Mouse (Mus musculus) gastrocnemius, postnatal 36 days (tissue): ENCODE data around the gene C1ra. TPM values are rescaled to one million over a fixed set of nuclear protein-coding genes. Genes with fewer than 3 reads are reported as not detected.
"Not testable (repeated sequence)": the region's sequence is repeated elsewhere in the genome, so short reads cannot be mapped to it uniquely, and the experiment has no call there.

Experiments
- DNase-seq, 2 experiments: peaks; one replicate each; pipeline ENCODE4 v3.0.0; 2022
- intact Hi-C: fragments of 180-260 bp; cut with DNase I; formaldehyde crosslinking; loops from one replicate; pipeline ENCODE4 v1.15.1; 2025
- total RNA-seq, 2 experiments: library from RNA; stranded (reverse); gene quantifications; 2 replicates each; pipeline ENCODE4 v1.2.3; 2021

Gene C1ra
- total RNA-seq, 2 experiments from 2014 or later = 7.3 to 8.3 TPM

DNA sequence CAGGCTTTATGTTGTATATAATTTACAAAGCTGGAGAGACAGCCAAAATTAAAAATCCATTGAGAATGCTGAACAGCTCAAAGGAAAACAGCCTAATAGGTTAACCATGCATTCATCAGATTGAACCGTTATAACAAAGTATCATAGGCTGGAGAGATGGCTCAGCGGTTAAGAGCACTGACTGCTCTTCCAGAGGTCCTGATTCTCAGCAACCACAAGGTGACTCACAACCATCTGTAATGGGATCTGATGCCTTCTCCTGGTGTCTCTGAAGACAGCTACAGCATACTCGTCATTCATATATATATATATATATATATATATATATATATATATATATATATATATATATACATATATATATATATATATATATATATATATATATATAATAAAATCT, 28.4 kb upstream of the C1ra start:
- DNase-seq, intact Hi-C loops: not testable (repeated sequence)

DNA sequence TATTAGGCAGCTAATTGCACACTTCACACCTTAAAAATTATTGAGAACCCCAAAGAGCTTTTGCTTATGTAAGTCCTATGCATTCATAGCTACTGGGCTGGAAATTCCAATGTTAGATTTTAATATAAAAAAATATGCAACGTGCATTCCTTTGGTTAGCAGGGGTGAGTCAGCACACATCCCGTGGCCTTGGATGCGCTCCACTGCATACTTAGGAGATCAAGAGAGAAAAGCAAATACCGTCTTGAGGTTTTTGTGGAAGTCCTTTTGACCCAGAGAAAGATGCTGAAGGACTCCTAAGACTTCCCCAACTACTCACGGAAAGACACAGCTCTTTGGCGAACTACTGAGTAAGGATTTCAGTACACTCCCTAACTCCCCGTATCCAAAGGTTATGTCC, 27.4 kb upstream of the C1ra start:
- DNase-seq = no peak
- intact Hi-C loops = no loop called here

DNA sequence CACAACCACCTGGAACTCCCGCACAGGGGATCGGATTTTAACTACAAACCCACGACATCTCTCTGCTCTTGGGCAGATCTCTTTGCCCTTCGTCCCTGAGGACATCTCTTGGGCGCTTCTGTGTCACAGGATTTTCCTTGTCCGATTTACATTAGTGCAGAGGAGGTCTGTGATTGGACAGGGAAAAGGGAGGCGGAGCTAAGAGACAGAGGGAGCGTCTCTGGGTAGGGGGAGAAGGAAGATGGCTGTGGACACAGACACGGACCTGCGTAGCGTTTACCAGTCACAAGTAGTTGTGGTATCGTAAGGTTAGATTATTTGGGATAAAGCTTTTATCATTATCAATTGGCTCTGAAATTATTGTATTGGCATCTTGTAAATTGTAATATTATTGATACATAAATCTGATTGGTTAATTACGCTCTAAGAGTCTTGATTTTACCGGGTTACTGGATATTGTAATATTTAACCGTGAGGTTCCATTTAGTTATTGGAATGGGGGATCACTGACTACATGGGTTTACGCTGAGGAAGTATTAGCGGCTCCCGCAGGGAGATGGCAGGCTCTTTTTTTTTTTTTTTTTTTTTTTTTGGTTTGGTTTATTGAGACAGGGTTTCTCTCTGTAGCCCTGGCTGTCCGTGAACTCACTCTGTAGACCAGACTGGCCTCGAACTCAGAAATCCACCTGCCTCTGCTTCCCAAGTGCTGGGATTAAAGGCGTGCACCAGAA, 26.6 kb upstream of the C1ra start:
- no peak for DNase-seq
- intact Hi-C loops = no loop called here

DNA sequence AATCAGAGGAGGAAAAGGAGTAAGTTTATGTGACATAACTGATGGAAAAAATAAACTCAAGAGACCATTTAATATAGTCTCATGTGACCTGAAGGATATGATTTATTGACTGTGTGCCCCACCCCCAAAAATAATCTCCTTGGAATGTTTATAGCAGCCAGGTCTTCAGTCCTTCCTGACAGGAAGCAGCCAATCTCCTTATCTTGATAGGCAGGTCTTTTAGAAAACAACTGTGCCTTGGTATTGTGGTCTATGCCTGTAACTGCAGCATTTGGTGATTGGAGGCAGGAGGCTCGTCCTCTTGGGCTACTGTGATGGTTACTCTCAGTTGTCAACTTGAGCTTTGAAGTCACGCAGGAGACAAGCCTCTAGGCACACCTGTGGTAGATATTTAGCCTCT, 24.7 kb upstream of the C1ra start:
- DNase-seq = no peak
- intact Hi-C loops = no loop called here

DNA sequence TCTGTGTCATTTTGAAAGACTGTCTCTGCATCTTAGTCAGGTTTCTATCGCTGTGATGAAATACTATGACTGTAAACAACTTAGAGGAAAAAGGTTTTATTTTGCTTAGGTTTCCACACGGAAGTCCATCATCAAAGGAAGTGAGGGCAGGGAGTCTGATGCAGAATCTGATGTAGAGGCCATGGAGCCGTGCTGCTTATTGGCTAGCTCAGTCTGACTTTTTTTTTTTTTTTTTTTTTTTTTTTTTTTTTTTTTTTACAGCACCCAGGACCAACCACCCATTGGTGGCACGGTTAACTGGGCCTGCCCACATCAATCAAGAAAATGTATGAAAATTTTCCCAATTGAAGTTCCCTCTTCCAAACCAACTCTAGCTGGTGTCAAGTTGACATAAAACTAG, 23.3 kb upstream of the C1ra start:
- intact Hi-C loops = no loop called here
- no peak for DNase-seq

DNA sequence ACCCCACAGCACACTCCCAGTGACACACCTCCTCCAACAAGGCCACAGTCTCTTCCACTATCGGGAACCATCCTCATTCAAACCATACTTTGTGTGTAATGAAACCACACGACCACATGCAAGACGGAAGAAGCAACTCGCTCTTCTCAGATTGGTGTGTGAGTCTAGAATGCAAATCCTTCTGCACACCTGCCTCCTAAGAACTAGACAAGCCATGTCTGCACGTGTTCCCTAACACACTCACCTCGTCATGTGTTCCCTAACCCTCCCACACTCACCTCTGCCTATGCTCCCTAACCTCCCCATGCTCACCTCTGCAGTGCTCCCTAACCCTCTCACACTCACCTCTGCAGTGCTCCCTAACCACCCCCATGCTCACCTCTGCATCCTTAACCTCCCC, 20.8 kb upstream of the C1ra start:
- intact Hi-C loops = no loop called here
- no peak for DNase-seq

DNA sequence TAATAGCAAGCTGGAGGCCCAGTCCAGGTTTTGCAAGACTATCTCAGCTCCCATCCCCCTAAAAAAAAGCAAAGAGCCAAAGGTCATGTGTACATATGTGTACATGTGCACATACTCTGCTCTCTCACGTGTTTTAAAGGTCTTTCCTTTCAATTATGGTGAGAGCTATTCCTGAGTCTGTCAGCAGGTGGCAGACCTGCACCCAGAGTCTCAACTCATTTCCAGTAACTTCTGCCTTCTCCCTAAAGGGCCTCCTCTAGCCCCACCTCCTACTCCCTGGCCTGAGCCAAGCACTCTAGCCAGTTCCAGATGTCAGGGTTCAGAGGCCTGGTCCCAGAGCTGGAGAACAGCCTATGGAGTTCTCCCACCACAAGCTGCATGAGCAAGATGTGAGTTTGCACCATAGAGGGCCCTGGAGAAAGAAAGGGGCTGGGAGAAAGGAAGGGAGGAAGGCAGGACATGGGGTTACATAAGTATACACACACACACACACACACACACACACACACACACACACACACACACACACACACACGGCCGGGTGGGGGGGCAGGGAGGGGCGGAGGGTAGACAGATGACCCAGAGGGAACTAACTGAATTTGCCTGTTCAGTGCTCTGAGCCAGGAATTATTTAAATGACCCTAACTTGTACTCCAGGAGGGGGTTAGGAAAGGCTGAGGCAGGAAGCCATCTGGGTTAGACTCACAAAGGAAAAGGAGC, 19.2 kb upstream of the C1ra start, which contains the start of gene C1rl:
C1rl (plus strand) TSS at position 272 of the 720 bp plus-strand sequence.
- DNase-seq = peak; percentile 70 to 82
- intact Hi-C loops = no loop called here

DNA sequence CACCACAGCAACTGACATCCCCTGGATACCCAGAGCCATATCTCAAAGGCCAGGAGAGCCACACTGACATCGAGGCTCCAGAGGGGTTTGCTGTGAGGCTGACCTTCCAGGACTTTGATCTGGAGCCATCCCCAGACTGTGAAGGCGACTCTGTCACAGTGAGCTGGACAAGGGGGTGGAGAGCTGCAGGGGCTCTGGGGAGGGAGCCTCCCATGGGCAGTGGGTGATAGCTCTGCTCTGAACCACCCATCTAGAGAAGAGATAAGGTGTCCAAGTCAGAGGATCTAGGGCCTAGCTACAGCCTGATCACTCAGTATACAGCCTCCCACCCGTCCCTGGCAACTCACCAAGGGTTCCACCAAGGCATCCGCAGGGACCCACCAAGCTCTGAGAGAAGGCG, 18.3 kb upstream of the C1ra start:
- DNase-seq = no peak

DNA sequence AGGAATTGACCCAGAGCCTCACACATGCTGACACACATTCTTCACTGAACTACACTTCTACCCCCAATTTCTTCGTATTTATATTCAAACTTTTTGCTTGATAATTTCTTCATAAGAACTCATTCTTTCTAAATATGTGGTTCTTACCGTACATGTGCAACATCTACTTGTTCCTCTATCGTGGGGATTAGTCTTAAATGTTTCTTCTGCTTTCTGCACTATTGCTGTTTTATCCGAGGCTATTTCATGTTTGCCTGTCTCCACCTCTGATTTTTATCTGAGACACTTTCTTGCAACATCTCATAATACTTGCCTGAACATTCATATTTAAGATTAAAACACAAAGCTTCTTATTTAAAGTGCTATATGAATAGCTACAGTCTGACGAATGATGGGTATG, 16.2 kb upstream of the C1ra start:
- DNase-seq = no peak
- intact Hi-C loops = no loop called here

More for the DNA sequence above, 18.3 kb upstream of the C1ra start:
- intact Hi-C loops = no loop called here

DNA sequence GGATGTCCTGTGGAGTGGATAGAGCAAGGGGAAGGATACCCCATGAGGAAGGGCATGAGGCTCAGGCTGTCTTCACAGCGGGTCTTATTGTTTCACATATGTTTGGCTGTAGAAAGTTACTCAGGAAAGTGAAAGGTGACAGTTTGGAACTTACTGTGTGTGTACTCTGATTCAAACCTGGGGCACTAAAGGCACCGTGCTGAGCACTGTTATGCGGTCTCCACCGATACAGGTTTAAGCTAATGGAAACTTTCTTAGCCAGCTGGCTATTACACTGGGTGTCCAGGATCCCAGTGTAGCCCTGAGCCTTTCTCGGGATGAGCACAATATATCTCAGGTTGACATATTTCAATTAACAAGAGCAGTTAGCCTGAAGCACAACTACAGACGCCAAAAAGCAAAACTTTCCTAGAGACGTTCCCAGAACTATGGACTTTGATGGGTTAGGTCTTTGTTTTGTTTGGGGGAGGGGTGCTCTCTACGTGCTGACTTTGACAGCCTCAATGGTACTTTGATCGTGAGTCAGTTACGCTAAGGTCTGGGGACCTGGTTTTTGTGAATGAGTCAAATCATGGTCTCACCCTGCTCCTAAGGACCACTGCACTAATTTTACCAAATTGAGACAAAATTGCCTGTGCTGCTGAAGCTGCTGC, 12.2 kb upstream of the C1ra start:
- intact Hi-C loops = loop anchor here (10.0 kb wide), 1 partner anchor 265 kb away; the partner anchor contains the start of gene Eno2
- no peak for DNase-seq

DNA sequence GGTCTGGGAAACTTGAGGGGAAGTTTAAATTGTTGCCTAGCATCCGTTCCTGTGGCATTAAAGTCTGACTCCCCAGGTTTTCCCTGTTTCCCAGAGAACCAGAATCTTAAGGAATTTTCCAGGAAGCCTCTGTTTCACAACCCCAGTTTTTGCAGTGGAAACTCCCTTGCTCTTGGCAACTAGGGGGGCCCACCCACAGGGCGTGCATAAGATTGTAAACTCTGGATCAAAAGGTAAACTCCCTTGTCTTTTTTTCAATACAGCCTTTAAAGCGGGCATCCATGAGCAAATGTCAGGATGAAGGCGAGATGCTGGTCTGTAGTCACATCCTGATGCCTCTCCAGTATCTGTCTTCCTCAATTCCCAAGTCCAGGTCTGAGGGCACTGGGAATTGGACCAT, 10.7 kb upstream of the C1ra start:
- DNase-seq = no peak
- intact Hi-C loops = loop anchor here (10.0 kb wide), 1 partner anchor 263 kb away; the partner anchor contains the start of gene Eno2

DNA sequence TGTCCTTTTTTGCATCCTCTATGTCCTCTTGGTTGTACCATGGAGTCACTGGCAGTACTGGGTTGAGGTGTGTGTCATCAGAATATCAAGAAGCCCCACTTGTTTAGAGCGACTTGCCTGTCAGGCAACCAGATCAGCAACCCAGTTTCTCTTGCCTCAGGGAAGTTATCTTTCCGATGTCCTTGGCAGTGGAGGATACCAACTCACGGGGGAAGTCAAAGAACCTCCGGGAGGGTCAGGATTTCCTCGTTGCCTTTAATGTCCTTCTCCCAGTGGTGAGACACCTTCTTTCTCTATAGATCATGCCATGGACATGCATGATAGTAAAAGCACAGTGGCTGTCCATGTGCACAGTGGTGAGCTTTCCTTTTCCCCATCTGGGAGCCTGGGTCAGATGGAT, 10.2 kb upstream of the C1ra start:
- DNase-seq = no peak
- intact Hi-C loops = loop anchor here (10.0 kb wide), 1 partner anchor 263 kb away; the partner anchor contains the start of gene Eno2

DNA sequence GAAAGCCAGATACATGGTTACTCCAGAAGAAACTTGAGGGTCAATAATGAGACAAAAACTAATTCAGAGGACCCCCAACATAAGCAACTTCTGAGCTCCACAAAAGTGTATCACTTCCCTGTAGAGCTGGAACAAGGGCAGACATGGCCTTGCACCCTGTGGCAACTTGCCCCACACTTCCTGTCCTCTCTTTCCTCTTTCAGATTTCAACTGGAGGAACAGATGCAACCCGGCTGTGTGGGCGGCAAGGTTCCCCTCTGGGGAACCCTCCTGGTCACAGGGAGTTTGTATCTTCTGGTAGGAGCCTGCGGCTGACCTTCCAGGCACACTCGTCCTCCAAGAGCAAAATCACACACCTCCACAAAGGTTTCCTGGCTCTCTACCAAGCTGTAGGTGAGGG, 7.2 kb upstream of the C1ra start:
- no peak for DNase-seq
- intact Hi-C loops = loop anchor here (10.0 kb wide), 1 partner anchor 260 kb away; the partner anchor contains the start of gene Eno2

DNA sequence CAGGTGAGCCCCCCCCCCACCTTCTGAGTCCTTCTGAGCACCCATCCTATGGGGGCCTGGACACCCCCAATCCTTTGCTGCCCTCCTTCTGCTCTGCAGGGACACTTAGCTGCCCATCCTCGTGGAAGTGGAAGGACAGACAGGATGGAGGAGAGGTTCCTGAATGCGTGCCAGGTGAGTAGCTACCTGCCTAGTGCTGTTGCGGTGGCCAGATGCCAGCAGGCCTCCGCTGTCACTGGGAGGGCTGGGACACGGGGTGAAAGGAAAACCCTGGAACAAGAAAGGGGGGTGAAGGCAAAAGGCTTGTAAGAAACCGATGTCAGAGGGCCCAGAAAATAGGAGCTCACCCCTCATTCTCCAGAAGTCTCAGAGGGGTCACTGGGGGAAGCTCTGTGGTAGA, 5.2 kb upstream of the C1ra start:
- no peak for DNase-seq
- intact Hi-C loops = loop anchor here (10.0 kb wide), 1 partner anchor 258 kb away; the partner anchor contains the start of gene Eno2

DNA sequence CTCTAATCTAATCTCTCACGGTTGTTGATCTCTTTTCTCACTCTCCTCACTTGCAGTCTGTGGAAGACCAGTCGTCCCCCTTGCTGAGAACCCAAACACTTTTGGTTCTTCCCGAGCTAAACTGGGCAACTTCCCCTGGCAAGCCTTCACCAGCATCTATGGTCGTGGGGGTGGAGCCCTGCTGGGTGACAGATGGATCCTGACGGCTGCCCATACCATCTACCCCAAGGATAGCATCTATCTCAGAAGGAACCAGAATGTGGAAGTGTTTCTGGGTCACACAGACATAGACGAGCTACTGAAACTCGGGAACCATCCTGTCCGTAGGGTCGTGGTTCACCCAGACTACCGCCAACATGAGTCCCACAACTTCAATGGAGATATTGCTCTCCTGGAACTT, 3.9 kb upstream of the C1ra start:
- intact Hi-C loops = loop anchor here (10.0 kb wide), 1 partner anchor 257 kb away; the partner anchor contains the start of gene Eno2

DNA sequence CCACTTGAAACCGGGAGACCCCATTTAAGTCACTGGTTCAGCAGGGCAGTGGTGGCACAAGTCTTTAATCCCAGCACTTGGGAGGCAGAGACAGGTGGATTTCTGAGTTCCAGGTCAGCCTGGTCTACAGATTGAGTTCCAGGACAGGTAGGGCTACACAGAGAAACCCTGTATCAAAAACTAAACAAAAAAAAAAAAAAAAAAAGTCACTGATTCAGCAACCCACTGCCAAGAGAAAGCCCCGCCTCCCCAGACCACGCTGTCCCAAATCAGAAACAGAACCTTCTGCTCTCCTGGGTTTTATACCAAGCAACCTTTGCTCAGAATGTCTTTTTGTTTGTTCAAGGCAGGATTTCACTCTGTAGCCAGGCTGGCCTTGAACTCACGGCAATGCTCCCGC, 3.0 kb upstream of the C1ra start:
- not testable (repeated sequence) for DNase-seq
- intact Hi-C loops = loop anchor here (10.0 kb wide), 1 partner anchor 256 kb away; the partner anchor contains the start of gene Eno2

More for the DNA sequence above, 3.9 kb upstream of the C1ra start:
- no peak for DNase-seq

DNA sequence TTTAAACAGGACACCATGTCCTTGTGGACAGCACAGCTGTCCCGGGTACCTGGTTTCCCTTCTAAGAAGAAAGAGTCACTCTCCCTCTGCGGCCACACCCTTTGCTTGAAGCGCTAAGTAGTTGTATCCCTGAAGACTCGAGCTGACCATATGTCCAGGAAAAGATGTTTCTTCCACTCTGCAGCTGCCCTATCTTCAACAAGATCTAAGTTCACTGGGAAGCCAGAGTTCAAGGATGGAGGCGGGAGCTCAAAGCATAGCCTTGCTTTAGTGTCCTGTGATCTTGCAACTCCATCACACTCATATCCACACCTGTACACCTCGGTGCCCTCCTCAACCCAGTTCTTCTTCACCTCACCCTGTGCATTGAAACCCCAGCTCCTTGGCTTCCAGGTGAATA, 269 bp upstream of the C1ra start:
- intact Hi-C loops = no loop called here

DNA sequence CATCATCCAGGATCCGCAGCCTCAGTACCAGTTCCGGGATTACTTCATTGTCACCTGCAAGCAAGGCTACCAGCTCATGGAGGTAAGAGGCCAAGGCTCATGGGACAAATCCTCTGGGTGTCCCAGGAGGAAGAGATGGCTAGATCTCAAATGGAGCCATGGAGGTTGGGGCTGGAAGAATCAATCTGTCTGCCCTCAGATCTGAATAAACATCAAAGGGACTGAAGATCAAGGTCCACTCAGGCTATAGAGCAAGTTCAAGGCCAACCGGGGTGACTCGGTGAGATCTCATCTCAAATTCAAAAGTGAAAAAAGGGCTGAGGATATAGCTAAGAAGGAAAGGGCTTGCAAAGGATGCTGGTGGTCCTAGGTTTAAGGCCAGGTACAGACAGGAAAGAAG, 5.5 kb downstream of the C1ra start:
- DNase-seq, intact Hi-C loops: not testable (repeated sequence)

More for the DNA sequence above, 269 bp upstream of the C1ra start:
- DNase-seq = no peak

DNA sequence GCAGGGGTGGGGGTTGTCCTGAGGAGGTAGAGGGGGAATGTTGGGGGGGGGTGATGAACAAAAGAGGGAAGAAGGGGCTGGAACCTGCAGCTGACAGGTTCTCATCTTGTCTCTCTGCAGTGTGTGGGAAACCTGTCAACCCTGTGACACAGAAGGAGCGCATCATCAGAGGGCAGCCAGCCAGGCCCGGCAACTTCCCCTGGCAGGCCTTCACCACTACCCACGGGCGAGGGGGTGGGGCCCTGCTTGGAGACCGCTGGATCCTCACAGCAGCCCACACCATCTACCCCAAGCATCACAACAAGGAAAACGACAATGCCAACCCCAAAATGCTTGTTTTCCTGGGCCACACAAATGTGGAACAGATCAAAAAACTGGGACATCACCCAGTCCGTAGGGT, 9.9 kb downstream of the C1ra start:
- DNase-seq, intact Hi-C loops: not testable (repeated sequence)

DNA sequence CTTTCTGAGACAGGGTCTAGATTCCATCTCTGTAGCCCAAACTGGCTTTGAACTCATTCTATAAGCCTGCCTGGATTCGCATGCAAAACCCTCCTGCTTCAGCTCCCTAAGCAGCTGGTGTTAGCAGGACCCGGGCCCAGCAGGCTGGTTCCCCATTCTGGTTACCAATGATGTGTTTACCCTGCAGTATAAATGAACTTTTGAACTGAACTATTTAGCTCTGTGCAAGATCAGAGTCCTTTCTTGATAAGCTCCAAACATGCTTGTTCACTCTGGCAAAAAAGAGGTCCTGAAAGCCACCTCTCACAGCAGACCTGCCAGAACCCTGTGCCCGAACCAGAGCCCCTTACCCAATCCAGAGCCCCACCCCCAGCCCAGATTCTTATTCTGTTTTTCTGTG, 15.7 kb downstream of the C1ra start:
- intact Hi-C loops = no loop called here
- DNase-seq = no peak

DNA sequence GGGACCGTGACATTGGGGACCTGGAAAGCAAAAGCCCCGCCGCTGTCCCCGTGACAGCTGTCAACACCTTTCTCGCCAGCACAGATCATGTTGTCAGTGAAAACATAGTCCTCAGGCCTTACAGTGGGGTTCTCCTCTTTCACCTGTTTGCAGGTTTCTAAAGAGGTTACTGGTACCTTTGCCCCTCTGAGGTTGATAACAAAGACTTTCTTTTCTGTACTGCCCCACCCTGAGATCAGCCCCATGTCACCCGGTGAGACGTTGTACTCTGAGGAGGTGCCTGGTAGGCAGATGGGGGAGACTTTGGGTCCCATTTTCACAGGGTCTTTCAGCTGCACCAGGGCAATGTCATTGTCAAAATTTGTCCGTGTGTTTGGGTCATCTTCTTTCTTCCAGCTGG, 18.9 kb downstream of the C1ra start:
- intact Hi-C loops = no loop called here

More for the DNA sequence above, 18.9 kb downstream of the C1ra start:
- no peak for DNase-seq
